Mouse (Mus musculus): Measurements from ENCODE around the gene Wdr24. TPM values are rescaled to one million over a fixed set of nuclear protein-coding genes. Genes with fewer than 3 reads are reported as not detected.

The Wdr24 gene
- polyA plus RNA-seq, 1 experiment from 2014 or later, result 24.6 TPM

GRCm38 (mm10) chr17:25808789-25809605 lies 14.4 kb upstream of the Wdr24 start, which contains the start of gene Fbxl16:
Gene Fbxl16 (plus strand): TSS chr17:25809085.
- Histone ChIP-seq H3K9ac (peak within 1 kb of the TSS; percentile 37), H3K27me3 (peaks cover 65% of the 10 kb centered on the region), H3K27ac (no peak within 1 kb of the TSS), H3K4me3 (peak within 1 kb of the TSS; percentile 60), H3K9me3 (no peaks in the 10 kb centered on the region), H3K4me1 (peaks cover 22% of the 10 kb centered on the region), H3K36me3 (no peaks in the 10 kb centered on the region), H3K4me2 (peak within 1 kb of the TSS; percentile 94)
- ATAC-seq (ENCODE audit: insufficient number of reproducible peaks, low FRiP score, low TSS enrichment, low read depth), result peak; percentile 78
- under 1% methylated on average over 76 of the region's 100 CpGs for whole genome bisulfite sequencing

GRCm38 (mm10) chr17:25809606-25810340 lies 13.7 kb upstream of the Wdr24 start:
- H3K27ac ChIP-seq, result no peak overlapping the region
- ATAC-seq (ENCODE audit: insufficient number of reproducible peaks, low FRiP score, low TSS enrichment, low read depth), result no peak
- H3K36me3 ChIP-seq, result no peaks in the 10 kb centered on the region
- peak overlapping the region; percentile 60 for H3K4me3 ChIP-seq
- H3K27me3 ChIP-seq, result peaks cover 67% of the 10 kb centered on the region
- H3K9me3 ChIP-seq, result no peaks in the 10 kb centered on the region
- WGBS, result 8% methylated on average over 25 of the region's 25 CpGs
- H3K4me2 ChIP-seq, result peak overlapping the region; percentile 94
- H3K4me1 ChIP-seq, result peaks cover 22% of the 10 kb centered on the region
- H3K9ac ChIP-seq, result peak overlapping the region; percentile 37; the same call in 1 of the 2 replicates

GRCm38 (mm10) chr17:25810890-25811289 lies 12.5 kb upstream of the Wdr24 start:
- Histone ChIP-seq H3K9ac (no peak overlapping the region), H3K36me3 (no peaks in the 10 kb centered on the region), H3K27ac (no peak overlapping the region), H3K4me3 (no peak overlapping the region), H3K9me3 (no peaks in the 10 kb centered on the region), H3K4me1 (peaks cover 22% of the 10 kb centered on the region), H3K4me2 (no peak overlapping the region), H3K27me3 (peaks cover 72% of the 10 kb centered on the region)
- ATAC-seq (ENCODE audit: insufficient number of reproducible peaks, low FRiP score, low TSS enrichment, low read depth), result no peak
- WGBS, result 71% methylated on average over 4 of the region's 4 CpGs

DNA sequence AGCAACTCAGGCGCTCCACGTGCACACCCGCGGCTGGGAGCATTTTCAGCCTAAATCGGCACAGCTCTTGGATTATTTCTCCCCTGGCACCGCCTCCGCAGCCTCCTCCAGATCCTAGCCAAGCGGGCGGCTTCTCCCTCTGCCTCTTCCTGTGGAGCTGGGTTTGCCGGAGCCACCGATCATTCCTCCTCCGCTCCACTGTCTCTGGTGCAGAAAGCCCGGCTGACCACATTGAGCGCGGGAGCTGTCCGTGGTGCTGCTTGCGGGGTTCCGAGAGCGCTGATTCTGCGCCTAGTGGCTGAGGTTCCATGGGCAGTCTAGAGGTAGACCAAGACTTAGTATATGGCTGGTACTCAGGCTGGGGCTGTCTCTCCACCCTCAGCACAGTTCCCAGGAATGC lies 10.0 kb upstream of the Wdr24 start:
- peaks cover 19% of the 10 kb centered on the region for H3K4me1 ChIP-seq
- 2% methylated on average over 20 of the region's 20 CpGs for WGBS
- no peak overlapping the region for H3K27ac ChIP-seq
- H3K9ac ChIP-seq, result no peak overlapping the region
- H3K9me3 ChIP-seq, result no peaks in the 10 kb centered on the region
- ATAC-seq (ENCODE audit: insufficient number of reproducible peaks, low FRiP score, low TSS enrichment, low read depth), result no peak
- no peak overlapping the region for H3K4me3 ChIP-seq
- H3K4me2 ChIP-seq, result no peak overlapping the region
- H3K36me3 ChIP-seq, result no peaks in the 10 kb centered on the region
- H3K27me3 ChIP-seq, result peaks cover 86% of the 10 kb centered on the region

DNA sequence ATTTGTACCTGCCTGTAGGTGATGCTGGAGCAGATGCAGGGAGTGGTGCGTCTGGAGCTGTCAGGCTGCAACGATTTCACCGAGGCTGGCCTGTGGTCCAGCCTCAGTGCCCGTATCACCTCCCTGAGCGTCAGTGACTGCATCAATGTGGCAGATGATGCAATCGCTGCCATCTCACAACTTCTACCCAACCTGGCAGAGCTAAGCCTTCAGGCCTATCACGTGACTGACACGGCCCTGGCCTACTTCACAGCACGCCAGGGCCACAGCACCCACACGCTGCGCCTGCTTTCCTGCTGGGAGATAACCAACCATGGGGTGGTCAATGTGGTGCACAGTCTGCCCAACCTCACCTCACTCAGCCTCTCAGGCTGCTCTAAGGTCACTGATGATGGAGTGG lies 5.8 kb upstream of the Wdr24 start:
- ATAC-seq (ENCODE audit: insufficient number of reproducible peaks, low FRiP score, low TSS enrichment, low read depth), result no peak
- 75% methylated on average over 11 of the region's 11 CpGs for WGBS
- peaks cover 78% of the 10 kb centered on the region for H3K27me3 ChIP-seq

DNA sequence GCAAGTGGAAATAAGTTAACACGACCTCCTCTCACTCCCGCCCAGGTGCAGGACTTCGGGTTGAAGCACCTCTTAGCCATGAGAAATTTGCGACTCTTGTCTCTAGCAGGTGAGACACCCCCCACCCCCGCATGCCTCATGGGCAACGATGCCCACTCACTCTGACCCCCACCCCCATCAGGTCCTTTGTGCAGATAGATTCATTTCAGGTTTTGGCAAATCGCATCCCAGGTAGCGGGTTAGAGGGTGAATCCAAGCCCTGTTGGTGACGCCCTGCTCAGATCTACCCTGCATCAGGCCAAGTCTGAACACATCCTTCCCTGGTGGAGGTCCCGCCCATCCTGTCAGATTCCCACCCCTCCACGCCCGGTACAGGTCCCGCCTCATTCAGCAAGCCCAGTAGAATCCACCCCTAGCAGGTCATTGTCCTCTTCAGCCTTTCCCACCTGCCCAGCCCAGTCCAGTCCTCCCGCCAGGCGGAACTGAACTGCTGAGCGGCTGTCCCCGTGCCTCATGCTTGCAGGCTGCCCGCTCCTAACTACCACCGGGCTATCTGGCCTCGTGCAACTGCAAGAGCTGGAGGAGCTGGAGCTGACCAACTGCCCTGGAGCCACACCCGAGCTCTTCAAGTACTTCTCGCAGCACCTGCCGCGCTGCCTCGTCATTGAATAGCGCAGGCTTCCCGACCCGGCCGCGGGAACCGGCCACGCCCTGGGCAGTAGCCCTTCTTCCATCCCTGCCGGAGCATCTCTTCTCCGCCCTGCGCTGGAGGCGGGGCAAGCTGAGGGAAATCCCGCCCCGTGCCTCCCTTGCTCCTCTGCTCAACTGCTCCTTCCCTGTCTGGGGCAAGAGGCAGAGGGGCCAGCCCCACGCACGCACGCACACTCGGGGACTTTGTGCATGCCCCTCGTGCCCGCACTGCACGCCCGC lies 4.3 kb upstream of the Wdr24 start:
- Histone ChIP-seq H3K27me3 (peaks cover 68% of the 10 kb centered on the region), H3K36me3 (no peaks in the 10 kb centered on the region), H3K27ac (no peak overlapping the region), H3K9ac (no peak overlapping the region), H3K4me1 (peaks cover 10% of the 10 kb centered on the region), H3K4me2 (peak overlapping the region; percentile 38), H3K9me3 (no peaks in the 10 kb centered on the region), H3K4me3 (peak overlapping the region; percentile 19)
- 7% methylated on average over 46 of the region's 46 CpGs for WGBS
- ATAC-seq (ENCODE audit: insufficient number of reproducible peaks, low FRiP score, low TSS enrichment, low read depth), result peak; percentile 38; the same call in 1 of the 2 replicates

More for the DNA sequence above, 5.8 kb upstream of the Wdr24 start:
- Histone ChIP-seq H3K9me3 (no peaks in the 10 kb centered on the region), H3K27ac (no peak overlapping the region), H3K4me1 (peaks cover 8% of the 10 kb centered on the region), H3K4me3 (no peak overlapping the region), H3K36me3 (no peaks in the 10 kb centered on the region), H3K4me2 (no peak overlapping the region), H3K9ac (no peak overlapping the region)

DNA sequence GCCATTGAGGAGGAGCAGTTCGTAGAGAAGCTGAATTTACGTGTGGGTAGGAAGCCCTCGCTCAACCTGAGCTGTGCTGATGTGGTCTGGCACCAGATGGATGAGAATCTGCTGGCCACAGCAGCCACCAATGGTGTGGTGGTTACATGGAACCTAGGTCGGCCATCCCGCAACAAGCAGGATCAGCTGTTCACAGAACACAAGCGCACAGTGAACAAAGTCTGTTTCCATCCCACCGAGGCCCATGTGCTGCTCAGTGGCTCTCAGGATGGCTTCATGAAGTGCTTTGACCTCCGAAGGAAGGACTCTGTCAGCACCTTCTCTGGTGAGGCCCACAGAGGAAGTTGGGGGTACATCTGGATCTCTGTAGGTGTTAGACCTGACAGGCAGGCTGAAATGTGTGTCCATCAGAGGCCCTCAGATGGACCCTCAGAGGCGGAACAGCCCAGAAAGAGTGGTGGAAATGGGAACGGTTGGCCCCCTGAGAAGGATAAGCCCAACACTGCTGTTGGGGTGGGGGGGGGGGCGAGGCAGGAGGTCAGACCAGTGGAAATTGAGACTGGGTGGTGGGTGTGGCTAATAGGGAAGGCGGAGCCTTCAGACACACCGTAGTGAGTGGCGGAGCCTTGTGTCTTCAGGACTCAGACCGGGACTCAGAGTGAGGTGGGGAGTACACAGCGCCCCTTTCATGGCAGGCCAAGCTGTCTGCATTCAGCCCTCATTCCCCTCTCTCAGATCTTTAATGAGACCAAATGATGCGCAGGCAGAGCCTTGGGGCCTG lies 1.1 kb downstream of the Wdr24 start:
- Histone ChIP-seq H3K9ac (0 out of 2 replicates have a peak overlapping the region, but pooled peaks have one; percentile 52), H3K4me2 (peak overlapping the region; percentile 89), H3K4me1 (peaks cover 39% of the 10 kb centered on the region), H3K9me3 (no peaks in the 10 kb centered on the region), H3K36me3 (peaks cover 26% of the 10 kb centered on the region), H3K27ac (no peak overlapping the region), H3K27me3 (peaks cover 23% of the 10 kb centered on the region), H3K4me3 (peak overlapping the region; percentile 64)
- ATAC-seq (ENCODE audit: insufficient number of reproducible peaks, low FRiP score, low TSS enrichment, low read depth), result no peak
- 71% methylated on average over 16 of the region's 17 CpGs for WGBS

DNA sequence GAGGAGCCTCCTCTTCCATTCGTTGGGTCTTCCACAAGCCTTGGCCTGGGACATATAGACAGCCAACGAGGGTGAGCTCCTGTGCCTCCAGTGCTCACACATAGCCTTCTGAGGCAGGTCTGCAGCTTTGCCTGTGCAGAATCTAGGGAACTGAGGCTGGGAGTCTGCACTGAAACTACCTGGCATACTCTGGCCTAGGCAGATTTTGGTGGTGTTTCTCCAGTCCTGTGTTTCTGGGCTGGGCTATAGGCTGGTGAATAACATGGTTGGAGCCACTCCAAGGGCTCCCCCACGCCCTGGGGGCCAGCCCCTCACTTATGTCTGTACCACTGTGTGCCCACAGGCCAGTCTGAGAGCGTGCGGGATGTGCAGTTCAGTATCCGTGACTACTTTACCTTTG lies 1.9 kb downstream of the Wdr24 start:
- peaks cover 15% of the 10 kb centered on the region for H3K27me3 ChIP-seq
- no peak overlapping the region for H3K4me3 ChIP-seq
- H3K9me3 ChIP-seq, result no peaks in the 10 kb centered on the region
- no peak overlapping the region for H3K27ac ChIP-seq
- peaks cover 47% of the 10 kb centered on the region for H3K4me1 ChIP-seq
- ATAC-seq (ENCODE audit: insufficient number of reproducible peaks, low FRiP score, low TSS enrichment, low read depth), result no peak
- H3K4me2 ChIP-seq, result no peak overlapping the region
- H3K9ac ChIP-seq, result no peak overlapping the region
- peaks cover 29% of the 10 kb centered on the region for H3K36me3 ChIP-seq
- WGBS, result 88% methylated on average over 6 of the region's 6 CpGs

- Histone ChIP-seq H3K9ac (no peak overlapping the region), H3K9me3 (no peaks in the 10 kb centered on the region), H3K4me3 (no peak overlapping the region), H3K4me1 (peaks cover 54% of the 10 kb centered on the region), H3K4me2 (no peak overlapping the region), H3K36me3 (peaks cover 37% of the 10 kb centered on the region), H3K27ac (no peak overlapping the region), H3K27me3 (peaks cover 9% of the 10 kb centered on the region)
- 95% methylated on average over 27 of the region's 27 CpGs for WGBS
- ATAC-seq (ENCODE audit: insufficient number of reproducible peaks, low FRiP score, low TSS enrichment, low read depth), result no peak
These were observed 2.6 kb downstream of the Wdr24 start for GRCm38 (mm10) chr17:25825984-25826570.

DNA sequence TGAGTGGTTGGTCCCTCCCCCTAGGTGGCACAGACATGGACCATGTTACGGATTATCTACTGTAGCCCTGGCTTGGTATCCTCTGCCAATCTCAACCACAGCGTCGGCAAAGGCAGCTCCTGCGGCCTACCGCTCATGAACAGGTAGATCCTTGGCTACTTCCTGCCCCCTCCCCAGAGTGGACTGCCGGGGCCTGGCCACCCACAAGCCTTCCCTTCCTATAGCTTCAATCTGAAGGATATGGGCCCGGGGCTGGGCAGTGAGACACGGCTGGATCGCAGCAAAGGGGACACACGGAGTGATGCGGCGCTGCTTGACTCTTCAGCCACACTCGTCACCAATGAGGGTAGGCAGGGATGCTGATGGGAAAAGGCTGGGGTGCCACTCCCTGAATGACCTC lies 3.6 kb downstream of the Wdr24 start:
- no peak overlapping the region for H3K4me2 ChIP-seq
- no peak overlapping the region for H3K4me3 ChIP-seq
- peaks cover 1% of the 10 kb centered on the region; the same call in 1 of the 2 replicates for H3K27me3 ChIP-seq
- H3K9ac ChIP-seq, result no peak overlapping the region
- H3K9me3 ChIP-seq, result no peaks in the 10 kb centered on the region
- WGBS, result 96% methylated on average over 13 of the region's 13 CpGs
- no peak overlapping the region for H3K27ac ChIP-seq
- peaks cover 64% of the 10 kb centered on the region for H3K4me1 ChIP-seq
- no peak for ATAC-seq (ENCODE audit: insufficient number of reproducible peaks, low FRiP score, low TSS enrichment, low read depth)
- H3K36me3 ChIP-seq, result peaks cover 42% of the 10 kb centered on the region
